Mouse (Mus musculus) frontal cortex, postnatal 25 days (tissue): Measurements from ENCODE around the gene Zfp687.

ENCODE experiments used
- DNase-seq, 2 experiments: peaks; one replicate each; pipeline ENCODE4 v3.0.0; 2022; ENCODE audit warnings: low spot score in 2 of 2

Gene Zfp687

DNA sequence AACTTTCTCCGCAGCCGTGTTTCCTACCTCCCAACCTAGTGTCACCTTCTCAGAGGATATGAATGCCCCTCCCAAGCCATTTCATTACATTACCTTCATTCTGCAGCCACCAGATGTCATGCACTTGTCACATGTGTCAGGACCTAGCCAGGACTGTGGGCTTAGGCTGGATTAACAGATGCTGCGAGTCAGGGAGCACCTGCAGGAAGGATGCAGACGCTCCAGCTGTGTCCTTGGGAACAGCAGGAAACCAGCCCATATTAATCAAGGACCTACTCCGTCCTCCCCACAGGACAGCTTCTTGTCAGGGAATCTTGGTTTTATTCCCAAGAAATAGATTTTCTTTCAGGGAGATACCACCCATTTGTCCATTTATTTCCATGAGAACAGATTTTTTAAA, 54.9 kb downstream of the Zfp687 start:
- no peak for DNase-seq

DNA sequence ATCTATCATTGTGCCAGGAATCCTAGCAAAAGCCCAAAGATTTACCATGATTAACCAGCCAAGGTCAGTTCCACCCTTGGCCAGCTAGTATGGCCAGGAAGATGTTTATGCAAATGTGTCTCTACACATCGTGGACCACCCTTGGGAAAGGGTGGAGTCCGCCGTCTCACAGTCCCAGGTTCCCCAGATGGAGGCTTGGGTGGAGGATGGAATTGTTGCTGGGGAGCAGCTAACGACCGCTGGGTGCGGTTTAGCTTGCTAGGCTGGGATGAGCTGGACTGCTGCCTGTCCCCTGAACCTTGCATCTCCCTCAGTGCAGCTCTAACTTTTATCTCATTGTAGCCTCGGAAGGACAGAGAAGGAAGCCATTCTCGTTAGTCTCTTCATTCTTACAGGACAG, 55.4 kb downstream of the Zfp687 start:
- DNase-seq = no peak

DNA sequence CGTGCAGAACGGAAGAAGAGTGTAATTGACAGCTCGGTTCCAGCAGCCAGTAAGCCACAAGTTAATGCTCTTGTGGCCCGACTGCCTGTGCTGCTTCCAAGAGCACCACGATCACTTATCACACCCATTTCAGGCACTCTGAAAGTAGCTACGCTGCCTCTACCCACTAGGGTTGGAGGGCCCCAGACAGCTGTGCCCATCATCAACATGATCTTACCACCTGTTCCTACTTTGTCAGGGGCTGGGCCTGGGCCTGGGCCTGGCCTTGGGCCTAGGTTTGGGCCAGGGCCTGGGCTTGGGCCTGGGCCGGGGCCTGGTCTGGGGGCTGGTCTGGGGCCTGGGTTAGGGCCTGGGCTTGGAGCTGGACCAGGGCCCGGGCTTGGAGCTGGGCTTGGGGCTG, 57.0 kb downstream of the Zfp687 start:
- no peak for DNase-seq
